Mouse (Mus musculus): Measurements from ENCODE around the gene Capn9. TPM values are rescaled to one million over a fixed set of nuclear protein-coding genes. Genes with fewer than 3 reads are reported as not detected.
A peak's percentile ranks its signal among the peaks of the same experiment; 100 is the strongest.

Gene Capn9
- 0.26 TPM in 1 of 2 replicates, not detected in the other for total RNA-seq (2021)
- long read RNA-seq, experiment 1: 0 reads
- long read RNA-seq, experiment 2, partial matches to known transcripts: 1 of 1 reads
- long read RNA-seq, experiment 2, other reads (novel, unspliced or antisense): 0 of 1 reads

DNA sequence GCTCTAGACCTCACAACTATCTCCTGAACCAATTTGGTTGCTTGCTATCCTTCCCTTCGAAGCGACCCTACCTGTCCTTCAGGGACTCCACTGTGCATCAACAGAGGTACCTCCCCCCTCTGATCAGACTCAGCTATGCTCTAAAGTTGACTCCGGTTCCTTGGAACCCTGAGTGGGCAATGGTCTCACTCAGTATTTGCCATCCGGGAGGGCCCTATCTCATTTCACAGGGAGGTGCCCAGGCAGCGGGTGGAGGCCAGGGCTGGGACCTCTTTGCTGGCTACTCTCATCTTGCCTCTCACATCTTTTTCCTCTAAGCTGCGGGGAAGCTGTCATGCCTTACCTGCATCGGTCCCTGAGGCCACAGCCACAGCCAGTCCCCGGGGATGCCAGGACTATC, at the start of gene Capn9:
Gene Capn9, plus strand, starts transcription at position 301 of the 400 bp plus-strand sequence.
- DNase-seq: no peak

DNA sequence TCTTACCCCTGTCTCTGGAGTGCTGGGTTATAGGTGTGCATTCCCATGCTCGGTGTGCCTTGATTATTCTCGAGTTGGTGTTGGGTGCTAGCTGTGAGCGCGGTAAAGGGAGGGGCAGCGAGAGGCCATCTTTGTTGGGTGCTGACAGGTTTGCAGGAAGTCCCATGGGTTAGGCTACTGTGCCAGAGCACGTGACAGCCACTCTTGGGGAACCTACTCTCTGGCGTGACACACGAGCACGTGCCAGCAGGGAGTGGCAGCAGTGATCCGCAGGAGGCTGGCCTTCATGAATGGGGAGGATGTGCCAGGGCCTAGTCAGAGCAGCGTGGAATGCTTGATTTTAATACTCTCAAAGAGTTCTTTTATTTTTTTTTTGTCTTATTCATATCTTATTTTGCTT, 49.6 kb upstream of the Capn9 start:
- DNase-seq: peak; percentile 38

DNA sequence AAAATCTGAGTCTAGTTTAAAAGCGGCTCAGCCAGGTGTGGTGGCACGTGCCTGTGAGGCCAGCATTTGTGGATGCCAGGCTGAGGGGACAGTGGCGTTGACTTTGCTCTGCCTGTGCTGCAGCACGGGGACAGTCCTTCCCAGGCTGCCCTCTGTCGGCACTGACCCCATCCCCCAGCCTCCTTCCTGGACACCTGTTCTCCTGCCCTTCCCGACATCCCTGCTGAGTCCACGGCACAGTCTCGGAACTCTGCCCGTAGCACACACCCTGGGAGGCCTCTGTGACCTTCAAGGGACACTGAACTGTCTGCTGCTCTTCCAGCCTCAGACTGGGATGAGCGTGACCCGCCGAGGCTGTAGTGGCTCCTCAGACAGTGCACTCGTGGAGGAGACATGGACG, 45.8 kb upstream of the Capn9 start:
- DNase-seq: peak; percentile 30

DNA sequence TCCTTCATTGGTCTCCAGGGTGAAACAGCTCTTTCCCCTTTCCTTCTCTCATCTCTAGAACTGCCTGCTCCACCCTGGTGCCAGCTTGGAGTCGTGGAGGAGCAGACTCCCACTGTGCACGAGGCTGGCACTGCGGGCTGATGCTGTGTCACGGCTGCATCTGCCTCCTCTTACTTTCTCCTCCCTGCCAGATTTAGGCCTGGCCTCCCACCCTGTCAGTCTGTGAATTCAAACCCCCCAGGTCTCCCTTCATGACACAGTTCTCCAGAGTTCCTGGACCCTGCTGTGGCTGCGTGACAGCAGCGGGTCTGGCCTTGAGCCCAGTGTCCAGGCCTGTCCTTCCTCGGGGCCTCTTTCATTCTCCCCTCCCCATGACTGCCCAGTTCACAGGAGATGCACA, 45.4 kb upstream of the Capn9 start:
- DNase-seq: peak; percentile 23

DNA sequence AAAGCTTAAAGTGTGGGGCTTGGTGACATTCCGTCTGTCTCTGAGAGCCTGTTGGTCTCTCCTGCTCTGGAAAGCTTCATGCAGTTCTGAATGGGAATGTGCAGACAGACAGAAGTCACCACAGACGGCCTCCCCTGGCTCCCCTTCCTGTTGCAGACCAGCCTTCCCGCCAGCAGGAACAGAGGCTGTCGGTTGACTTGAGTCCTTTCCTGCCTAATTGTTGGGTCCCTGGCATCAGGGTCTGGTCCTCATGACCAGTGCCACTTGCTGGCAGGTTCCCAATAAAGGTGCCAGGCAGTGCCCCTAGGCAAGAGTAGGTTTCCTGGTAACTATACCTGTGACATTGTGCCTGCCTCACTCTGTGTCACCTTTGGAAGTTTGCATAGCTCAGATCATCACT, 44.9 kb upstream of the Capn9 start:
- DNase-seq: no peak

DNA sequence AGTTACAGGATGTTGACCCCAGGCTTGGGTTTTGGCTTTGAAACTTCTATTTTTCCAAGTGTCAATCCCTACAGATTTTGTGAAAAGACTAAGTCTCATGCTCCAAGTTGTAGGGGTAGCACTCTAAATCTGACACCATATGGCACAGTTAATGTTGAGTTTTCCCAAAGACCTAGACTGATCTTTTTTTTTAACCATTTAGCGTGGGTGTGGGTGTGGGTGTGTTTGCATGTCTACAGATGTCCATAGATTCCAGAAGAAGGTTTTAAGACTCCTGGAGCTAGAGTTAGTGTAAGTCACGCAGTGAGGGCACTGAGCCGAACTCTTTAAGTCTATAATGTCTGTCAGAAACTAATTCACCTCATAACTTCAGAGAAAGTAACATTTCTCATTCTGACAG, 43.3 kb upstream of the Capn9 start:
- DNase-seq: no peak

DNA sequence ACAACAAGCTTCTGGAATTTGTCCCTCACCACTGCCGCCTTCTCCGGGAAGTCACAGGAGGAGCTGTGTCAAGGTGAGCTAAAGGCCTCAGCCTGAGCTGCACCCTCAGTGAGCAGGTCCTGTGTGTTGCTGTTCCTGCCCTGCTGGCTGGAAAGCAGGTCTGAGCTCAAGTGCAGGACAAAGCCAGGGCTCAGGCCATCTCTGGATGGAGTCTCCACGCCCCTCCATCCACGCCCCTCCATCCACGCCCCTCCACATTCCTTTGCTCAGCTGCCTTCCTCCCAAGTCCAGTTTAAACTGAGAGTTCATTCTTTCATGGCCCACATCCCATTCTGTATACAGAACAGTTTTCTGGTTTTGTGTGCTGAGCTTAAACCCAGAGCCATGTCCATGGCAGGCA, 40.5 kb upstream of the Capn9 start:
- no peak for DNase-seq

DNA sequence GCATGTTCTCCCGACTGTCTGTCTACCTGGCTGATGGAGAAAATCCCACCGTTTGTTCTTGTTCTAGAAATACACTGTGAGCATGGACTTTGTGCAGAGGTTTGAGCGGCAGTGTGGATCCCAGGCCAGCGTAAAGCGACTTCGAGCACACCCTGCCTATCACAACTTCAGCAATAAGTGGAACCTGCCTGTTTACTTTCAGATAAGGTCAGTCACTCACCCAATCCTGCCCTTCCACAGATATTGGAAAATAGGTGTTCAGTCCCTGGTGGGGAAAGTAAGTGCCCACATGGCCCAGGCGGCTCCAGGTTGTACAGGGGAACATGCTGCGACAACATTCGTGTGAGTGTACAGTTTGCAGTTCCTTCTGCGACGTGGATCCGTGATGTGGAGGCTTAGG, 35.0 kb upstream of the Capn9 start:
- no peak for DNase-seq

DNA sequence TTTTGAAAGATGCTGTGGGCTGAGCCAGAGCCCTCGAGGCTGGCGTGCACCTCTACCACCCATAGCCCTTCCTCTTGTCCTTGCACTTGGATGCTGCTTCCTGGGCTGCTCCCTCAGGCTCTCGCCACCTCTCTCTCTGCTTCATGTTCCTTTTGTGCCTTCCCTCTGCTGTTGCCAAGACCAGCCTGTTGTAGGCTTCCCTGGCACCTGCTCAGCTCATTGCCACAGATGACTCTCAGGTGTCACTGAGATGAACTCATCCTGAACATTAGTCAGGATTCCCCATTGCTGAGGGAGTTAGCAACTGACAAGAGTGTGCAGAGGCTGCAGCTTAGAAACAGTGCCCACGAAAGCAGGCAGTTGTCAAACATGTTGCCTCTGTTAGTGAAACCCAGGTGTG, 33.9 kb upstream of the Capn9 start:
- no peak for DNase-seq

DNA sequence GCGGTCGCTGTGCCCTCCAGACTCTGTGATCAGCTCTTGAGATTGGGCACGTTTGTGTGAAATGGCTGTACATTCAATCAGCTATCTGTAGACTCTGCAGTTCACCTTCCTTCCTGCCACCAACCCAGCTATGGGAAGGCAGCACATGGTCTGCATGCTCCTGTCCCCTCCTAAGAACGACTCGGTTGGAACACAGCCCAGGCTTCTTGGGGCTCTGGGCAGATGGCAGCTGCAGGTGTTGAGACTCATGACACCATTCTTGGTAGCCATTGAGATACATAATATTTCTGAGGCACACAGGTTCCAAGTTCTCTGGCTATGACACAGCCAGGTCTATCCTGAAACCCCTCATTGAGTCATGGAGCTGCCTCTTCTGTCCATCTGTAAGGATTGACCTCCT, 32.6 kb upstream of the Capn9 start:
- DNase-seq: no peak

DNA sequence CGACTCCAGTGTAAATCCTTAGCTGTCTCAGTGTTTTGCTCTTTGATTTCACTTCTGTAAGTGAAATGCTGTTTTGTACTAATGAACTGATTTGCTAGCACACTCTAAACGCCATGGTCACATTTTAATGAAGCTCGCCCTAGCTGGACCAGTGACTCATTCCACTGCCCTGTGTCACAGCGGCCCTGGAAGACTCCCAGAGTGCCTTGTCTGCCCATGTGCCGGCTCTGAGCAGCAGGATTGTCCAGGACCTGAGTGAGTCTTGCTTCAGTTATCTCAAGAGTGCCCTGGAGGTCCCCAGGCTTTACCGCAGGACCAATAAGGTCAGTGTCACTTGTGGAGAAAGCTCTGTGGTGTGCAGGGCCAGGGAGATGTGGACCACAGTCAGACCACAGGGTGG, 29.5 kb upstream of the Capn9 start:
- DNase-seq: no peak

DNA sequence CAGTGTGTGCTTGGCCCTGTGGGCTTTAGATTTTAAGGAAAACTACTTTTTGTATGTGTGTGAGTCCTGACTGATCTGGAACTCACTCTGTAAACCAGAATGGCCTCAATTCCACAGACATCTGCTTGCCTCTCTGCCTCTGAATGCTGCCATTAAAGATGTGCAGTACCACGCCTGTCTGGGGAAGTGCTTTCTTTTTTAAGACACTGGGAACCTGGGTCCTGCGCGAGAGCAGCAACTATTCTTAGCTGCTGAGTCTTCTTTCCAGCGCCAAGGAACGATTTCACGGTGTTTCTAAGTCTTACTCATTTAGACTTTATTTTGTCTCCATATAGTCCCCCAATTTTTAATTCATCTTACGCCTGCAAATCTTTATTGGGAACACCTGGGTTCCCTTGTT, 29.1 kb upstream of the Capn9 start:
- DNase-seq: no peak

DNA sequence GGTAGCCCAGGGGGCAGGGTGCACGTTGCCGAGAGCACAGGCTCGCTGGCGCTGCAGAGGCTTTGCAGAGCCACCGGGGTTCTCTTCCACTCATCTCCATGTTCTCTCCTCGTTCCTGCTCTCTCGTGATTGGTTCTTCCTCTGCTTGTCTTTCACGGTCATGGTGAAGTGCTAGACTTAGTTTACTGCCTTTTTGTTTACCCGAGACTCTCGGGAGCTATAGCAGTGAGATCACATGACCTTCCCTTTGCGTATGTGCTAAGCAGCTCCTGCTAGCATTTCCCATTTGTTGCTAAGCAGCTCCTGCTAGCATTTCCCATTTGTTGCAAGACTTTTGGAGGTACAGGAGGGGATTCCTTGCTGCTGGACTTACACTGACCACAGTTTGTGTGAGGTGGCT, 28.6 kb upstream of the Capn9 start:
- DNase-seq: no peak

DNA sequence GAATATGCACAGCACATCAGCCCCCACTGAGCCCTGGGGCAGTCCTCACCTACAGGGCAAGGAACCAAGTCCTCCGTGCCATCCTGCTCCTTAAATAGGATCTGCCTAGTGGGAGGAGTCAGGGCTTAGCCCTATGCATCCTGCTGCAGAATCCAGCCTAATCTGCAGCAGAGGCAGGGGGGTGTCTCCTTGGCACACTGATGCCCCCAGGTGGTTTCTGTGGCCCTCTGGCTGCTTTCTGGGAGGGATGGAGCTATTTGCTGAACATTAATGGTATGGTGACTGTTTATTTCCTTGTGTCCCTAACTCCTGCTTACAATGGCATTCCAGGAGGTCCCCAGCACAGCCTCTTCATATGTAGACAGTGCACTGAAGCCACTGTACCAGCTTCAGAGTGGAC, 27.7 kb upstream of the Capn9 start:
- DNase-seq: no peak

DNA sequence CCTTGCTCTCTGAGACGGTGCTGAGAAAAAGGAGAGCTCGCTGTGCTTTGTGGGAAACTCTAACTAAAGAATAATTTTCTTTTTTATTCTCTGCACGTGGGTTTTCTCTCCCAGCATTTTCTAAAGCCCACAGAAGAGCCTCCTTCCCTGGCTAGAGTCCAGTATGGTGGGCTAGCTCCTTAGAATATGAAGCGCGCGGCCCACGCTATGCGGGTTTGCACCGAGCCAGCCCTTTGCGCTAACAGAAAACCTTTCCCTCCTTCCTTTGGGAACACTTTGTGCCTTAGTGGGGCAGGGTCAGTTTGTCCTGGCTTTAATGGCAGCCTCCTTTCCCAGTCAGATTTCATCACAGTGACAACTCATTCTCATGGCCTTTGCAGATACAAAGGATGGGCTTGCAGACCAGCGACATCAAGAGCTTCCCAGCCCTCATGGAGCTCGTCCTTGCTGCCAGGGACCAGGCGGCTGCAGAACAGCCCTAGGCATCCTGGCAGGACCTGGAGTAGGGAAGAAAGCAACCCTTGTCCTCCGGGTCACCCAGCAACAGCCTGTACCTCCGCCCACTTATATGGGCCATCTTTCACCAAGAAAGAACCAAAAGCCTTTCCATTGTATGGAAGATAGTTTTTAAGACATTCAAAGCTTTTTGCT, 24.8 kb upstream of the Capn9 start:
- no peak for DNase-seq

DNA sequence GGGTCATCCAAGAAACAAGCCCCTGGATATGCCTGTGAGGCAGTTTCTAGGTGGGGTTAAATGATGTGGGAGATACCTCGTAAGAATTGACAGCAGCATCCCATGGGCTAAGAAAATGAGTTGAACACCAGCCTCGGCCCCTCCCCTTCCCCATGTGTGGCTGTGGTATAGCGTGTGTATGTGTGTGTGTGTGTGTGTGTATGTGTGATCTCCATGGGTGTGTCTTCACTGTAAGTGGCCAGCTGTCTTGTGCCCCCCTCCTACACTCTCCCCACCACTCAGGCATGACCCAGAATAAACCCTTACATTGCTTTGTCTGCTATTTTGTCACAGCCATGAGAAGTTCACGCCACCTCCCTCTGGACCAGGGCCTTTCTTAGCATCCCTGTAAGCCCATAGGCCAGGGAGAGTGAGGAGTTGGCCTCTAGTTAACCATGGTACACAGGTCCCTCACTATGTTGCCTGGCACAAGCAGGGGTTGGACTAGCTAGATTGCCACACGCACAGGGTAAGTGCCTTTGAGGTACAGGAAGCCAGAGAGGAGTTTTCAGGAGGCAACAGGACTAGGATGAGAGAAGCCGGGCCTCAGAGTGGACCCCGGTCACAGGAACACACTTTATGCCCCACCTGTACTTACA, 20.7 kb upstream of the Capn9 start:
- no peak for DNase-seq

DNA sequence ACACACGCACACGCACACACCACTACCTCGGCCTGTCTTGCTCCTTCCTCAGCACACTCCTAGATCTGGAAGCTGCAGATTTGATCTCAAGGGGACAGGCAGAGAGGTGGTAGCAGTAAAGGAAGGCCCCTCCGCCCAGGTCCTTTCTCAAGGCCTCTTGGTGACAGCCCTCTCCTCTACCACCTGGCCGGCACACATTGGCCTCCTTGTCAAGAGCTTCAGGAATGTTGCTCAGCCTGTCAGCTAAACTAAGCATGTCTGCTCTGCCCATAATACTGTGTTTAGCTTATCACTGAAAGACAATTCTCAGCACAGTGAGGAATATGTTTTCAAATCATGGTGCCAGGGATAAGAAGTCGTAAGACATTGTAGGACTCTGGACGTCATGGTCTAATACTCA, 19.7 kb upstream of the Capn9 start:
- DNase-seq: no peak

DNA sequence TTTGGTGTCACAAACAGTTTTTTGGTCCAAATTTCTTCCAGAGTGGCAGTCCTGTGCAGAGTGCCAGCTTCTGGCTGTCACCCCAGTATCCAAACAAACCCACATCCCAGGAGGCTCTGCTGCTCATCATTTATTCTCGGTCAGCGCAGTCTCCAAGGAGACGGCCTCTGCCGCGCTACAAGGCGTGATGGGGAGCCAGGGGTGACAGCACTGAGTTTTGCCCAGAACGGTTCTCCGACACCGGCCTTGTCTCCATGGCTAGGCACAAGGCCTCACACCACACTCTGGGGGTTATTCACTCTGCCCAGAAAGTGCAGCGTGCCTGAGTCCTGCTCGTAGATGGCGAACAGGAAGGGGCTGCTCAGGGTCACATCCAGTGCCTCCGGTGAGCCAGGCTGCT, 19.3 kb upstream of the Capn9 start:
- peak; percentile 52 for DNase-seq

DNA sequence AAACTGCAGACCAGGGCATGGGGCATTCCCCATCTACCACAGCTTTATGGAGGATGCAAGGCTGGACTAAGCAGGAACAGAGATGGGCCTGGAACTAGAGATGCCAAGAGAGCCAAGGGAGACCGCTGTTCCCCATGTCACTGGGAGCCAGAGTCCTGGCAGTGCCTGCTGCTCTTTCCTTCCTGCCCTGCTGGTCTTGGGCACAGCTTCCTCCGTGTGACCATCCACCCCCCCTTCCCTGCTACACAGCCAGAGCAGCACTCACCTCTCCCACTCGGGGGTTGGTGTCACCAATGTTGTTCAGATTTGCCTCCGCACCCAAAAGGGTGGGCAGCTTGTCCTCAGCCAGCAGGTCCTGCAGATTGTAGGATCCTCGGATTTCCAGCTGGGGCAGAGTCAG, 18.4 kb upstream of the Capn9 start:
- DNase-seq: no peak

DNA sequence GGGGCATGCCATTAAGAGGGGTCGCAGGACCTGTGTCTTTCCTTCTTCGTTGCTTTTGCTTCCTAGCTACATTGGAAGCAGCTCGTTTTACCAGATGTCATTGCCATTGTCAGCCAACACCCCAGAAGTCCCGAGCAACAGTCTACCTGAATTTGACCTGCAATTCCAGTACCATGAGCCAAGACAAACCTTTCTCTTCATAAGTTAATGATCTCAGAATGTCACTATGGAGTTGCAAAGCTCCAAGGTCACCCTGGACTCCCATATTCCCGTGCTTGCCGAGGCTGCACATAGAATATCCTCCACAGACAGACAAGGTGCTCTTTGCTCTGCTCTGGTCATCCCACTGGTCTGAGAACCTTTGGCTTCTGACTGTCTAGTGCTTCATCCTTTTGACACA, 8.8 kb upstream of the Capn9 start:
- no peak for DNase-seq

DNA sequence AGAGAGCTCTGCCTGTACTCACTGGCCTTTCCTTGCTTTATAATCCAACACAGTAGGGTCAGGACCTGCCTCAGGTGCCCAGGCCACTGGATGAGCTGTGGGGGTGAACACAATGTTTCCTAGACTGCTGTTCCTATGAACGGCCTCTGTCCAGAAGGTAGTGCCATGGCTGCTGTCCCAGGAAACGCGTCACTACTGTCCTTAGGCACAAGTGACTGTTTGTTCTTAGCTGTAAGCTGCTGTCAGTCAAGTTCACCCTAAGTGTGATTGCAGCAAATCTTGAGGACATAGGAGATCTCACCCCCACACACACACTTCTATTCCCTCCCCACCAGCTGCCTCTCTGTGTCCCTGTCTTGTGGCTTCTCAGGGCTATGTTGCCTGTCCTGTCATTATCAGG, 8.3 kb upstream of the Capn9 start:
- no peak for DNase-seq

DNA sequence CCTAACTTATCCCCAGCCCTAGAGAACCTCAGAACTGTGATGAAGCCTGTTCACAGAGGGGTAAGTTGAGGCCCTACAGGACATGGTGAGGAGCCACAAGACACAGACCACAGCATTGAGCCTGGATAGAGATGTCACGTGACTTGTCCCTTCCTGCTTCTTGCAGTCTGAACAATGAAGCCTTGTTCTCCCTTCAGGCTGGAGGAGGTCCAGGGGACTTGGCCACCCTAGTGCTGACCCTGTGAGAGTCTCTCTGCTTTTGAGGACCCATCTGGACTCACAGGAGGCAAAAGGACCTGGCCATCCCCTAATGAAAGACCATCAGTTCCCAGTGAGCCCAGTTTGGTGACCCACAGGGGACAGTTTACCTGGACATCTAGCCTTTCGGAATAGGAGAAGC, 6.8 kb upstream of the Capn9 start:
- no peak for DNase-seq

DNA sequence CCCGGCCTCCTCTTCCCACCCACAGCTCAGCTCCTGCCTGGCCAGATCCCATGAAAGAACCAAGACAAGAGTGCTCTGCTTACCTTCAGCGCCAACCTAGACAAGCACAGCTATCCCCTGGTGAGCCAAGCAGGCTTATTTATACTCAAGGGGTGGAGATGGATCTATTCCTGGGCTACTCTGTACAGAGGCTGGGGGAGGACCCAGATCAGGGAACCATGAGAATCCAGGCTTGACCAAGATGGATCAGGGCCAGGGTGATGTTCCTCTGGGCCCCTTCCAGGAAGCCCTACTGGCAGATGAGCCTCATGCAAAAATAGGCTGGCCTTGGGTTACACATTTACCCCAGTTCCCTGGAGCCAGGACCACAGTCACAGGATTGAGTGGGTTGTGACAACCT, 6.3 kb upstream of the Capn9 start, which contains the start of gene Agt:
Gene Agt, minus strand, starts transcription at position 114 of the 400 bp plus-strand sequence.
- DNase-seq: peak; percentile 63

DNA sequence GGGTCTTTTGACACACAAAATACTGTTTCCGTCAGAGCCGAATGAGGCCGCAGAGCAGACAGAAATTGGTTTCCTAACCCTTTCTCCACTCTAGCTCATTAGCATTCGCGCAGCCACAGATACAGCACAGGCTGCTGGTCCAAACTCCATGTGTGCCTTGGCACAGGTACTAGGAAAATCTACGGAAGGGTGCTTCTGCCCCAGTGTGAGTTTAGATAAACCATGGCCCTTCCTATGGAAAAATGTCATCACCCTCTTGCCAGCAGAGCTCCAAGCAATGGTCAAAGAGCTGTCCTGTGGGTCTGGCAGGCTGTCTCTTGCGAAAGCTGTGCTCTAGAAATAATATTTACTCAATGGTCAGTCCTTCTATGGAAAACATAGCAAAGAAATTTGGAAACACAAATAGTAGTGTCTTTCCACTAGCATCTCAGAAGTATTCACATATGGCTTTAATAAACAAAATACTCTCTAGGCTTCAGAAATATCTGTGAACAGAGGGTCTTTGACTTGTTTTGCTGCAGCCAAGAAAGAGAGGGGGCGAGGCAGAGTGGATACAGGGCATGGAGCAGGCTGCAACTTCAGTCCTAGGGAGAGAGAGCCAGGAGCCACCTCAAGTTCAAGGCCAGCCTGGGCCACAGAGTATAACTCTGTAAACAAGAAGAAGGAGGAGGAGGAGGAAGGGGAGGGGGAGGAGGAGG, 4.0 kb upstream of the Capn9 start:
- DNase-seq: peak; percentile 2

Measured in adrenal gland, postnatal 14 days (tissue).